Mouse (Mus musculus): ENCODE results near the gene Id3. TPM values are rescaled to one million over a fixed set of nuclear protein-coding genes. Genes with fewer than 3 reads are reported as not detected.

Gene Id3
- polyA plus RNA-seq, 1 experiment from 2014 or later: 576 TPM

- H3K4me3 ChIP-seq: no peak overlapping the region
- no peak for DNase-seq (ENCODE audit: low spot score)
- peaks cover 6% of the 10 kb centered on the region; the same call in 1 of the 2 replicates for H3K27me3 ChIP-seq (ENCODE audit: insufficient read depth, poor library complexity, severe bottlenecking)
- no peaks in the 10 kb centered on the region for H3K36me3 ChIP-seq
- no peaks in the 10 kb centered on the region for H3K9me3 ChIP-seq
- H3K27ac ChIP-seq: peak overlapping the region; percentile 6; the same call in 1 of the 2 replicates
- 85% methylated on average over 10 of the region's 10 CpGs for WGBS
- H3K4me1 ChIP-seq (replicated peaks): peaks cover 37% of the 10 kb centered on the region
These were observed 33.1 kb upstream of the Id3 start for GRCm38 (mm10) chr4:136109941-136110900.

DNA sequence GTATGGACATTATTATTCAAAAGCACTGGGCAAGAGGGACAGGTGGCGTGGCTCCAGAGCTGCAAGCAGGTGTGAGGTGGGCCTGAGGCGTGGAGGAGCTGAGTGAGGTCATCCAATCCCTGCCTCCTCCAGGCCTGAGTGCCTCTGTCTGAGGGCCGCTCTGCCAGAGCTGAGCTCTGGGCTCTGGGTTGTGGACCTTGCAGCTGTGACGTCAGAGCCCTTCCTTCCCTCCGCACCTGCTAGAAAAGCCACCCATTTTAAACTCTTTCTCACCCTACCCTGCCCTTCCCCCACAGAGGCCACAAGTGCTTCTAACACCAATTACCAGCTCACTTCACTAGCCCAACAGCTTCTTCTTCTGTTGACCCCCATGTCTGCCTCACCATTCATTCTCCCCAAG, 31.0 kb upstream of the Id3 start:
- 76% methylated on average over 5 of the region's 5 CpGs for WGBS

GRCm38 (mm10) chr4:136114747-136115146, 28.6 kb upstream of the Id3 start:
- H3K9me3 ChIP-seq: no peaks in the 10 kb centered on the region
- no peak overlapping the region for H3K4me3 ChIP-seq
- no peak overlapping the region for H3K27ac ChIP-seq
- no peak for DNase-seq (ENCODE audit: low spot score)
- peaks cover 39% of the 10 kb centered on the region for H3K4me1 ChIP-seq (replicated peaks)
- H3K27me3 ChIP-seq (ENCODE audit: insufficient read depth, poor library complexity, severe bottlenecking): no peaks in the 10 kb centered on the region
- H3K36me3 ChIP-seq: no peaks in the 10 kb centered on the region
- WGBS: 84% methylated on average over 5 of the region's 5 CpGs

More for the DNA sequence above, 31.0 kb upstream of the Id3 start:
- H3K4me1 ChIP-seq (replicated peaks): peaks cover 27% of the 10 kb centered on the region
- H3K9me3 ChIP-seq: no peaks in the 10 kb centered on the region
- no peaks in the 10 kb centered on the region for H3K36me3 ChIP-seq
- H3K27ac ChIP-seq: peak overlapping the region; percentile 53; the same call in 1 of the 2 replicates
- H3K4me3 ChIP-seq: no peak overlapping the region
- DNase-seq (ENCODE audit: low spot score): no peak
- H3K27me3 ChIP-seq (ENCODE audit: insufficient read depth, poor library complexity, severe bottlenecking): no peaks in the 10 kb centered on the region

GRCm38 (mm10) chr4:136117022-136117421, 26.3 kb upstream of the Id3 start:
- H3K27ac ChIP-seq: peak overlapping the region; percentile 14
- DNase-seq (ENCODE audit: low spot score): no peak
- no peak overlapping the region for H3K4me3 ChIP-seq
- peaks cover 45% of the 10 kb centered on the region for H3K4me1 ChIP-seq (replicated peaks)
- no peaks in the 10 kb centered on the region for H3K36me3 ChIP-seq
- no peaks in the 10 kb centered on the region for H3K27me3 ChIP-seq (ENCODE audit: insufficient read depth, poor library complexity, severe bottlenecking)
- 79% methylated on average over 13 of the region's 13 CpGs for whole genome bisulfite sequencing
- no peaks in the 10 kb centered on the region for H3K9me3 ChIP-seq

DNA sequence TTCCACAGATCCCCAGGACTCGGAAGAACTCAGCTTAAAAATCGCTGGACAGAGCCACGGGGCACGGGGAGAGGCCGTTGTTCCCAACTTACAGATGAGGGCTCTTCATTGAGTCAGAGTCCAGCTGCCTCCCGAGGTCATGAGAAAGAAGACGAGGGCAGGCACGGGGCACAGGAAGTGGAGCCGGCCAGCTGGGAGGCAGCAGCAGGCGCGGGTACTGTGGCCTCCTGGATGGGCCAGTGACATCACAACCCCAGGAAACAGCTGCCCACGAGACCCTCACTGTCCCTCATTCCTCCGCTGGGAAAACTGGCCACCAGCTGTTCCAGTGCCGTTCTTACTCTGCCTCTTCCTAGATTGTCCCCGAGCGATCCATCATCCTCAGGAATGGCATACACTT, 23.3 kb upstream of the Id3 start:
- peak; percentile 51 for DNase-seq (ENCODE audit: low spot score)
- H3K4me3 ChIP-seq: no peak overlapping the region
- WGBS: 31% methylated on average over 16 of the region's 16 CpGs
- peaks cover 35% of the 10 kb centered on the region for H3K4me1 ChIP-seq (replicated peaks)
- no peaks in the 10 kb centered on the region for H3K36me3 ChIP-seq
- peak overlapping the region; percentile 74 for H3K27ac ChIP-seq
- H3K27me3 ChIP-seq (ENCODE audit: insufficient read depth, poor library complexity, severe bottlenecking): no peaks in the 10 kb centered on the region
- no peaks in the 10 kb centered on the region for H3K9me3 ChIP-seq

GRCm38 (mm10) chr4:136121158-136121557, 22.1 kb upstream of the Id3 start:
- no peak for DNase-seq (ENCODE audit: low spot score)
- Histone ChIP-seq H3K27me3 (ENCODE audit: insufficient read depth, poor library complexity, severe bottlenecking) (no peaks in the 10 kb centered on the region), H3K4me1 (replicated peaks) (peaks cover 38% of the 10 kb centered on the region), H3K36me3 (no peaks in the 10 kb centered on the region), H3K27ac (no peak overlapping the region), H3K9me3 (no peaks in the 10 kb centered on the region), H3K4me3 (no peak overlapping the region)
- 88% methylated on average over 3 of the region's 3 CpGs for WGBS

- WGBS: 87% methylated on average over 7 of the region's 7 CpGs
- no peak for DNase-seq (ENCODE audit: low spot score)
- H3K4me3 ChIP-seq: no peak overlapping the region
- H3K4me1 ChIP-seq (replicated peaks): peaks cover 36% of the 10 kb centered on the region
- H3K9me3 ChIP-seq: no peaks in the 10 kb centered on the region
- no peak overlapping the region for H3K27ac ChIP-seq
- no peaks in the 10 kb centered on the region for H3K27me3 ChIP-seq (ENCODE audit: insufficient read depth, poor library complexity, severe bottlenecking)
- no peaks in the 10 kb centered on the region for H3K36me3 ChIP-seq
These were observed 21.3 kb upstream of the Id3 start for GRCm38 (mm10) chr4:136121844-136122468.

DNA sequence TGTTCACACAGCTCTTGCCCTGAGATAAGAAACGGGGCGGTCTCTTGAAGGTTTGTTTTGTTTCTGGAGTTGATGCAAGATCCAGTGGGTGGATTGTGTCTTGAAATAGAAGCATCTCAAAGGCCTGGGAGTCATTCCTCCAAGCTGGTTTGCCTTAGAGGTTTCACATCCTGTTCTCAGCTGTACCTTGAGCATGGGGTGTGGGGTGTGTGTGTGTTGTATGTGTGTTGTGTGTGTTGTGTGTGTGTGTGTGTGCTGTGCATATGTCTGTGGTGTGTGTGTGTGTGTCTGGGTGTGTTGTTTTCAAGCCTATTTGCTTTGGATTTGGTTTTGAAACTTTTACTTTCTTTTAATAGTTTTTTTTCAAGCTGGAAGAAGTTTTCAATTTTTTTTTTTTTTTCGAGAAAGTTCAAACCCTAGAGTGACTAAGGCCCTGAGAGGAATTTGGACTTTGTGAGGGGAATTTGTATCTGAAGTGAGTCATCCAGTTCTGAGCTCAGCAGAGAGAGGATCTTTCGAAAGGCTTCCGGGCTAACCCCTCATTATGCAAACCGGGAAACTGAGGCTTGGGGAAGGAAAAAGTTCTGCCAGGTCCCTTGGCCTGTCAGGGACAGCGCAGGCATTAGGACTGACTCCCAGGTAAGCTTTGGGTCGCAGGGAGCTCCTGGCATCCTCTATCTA, 20.0 kb upstream of the Id3 start:
- WGBS: 73% methylated on average over 8 of the region's 8 CpGs
- Histone ChIP-seq H3K4me3 (no peak overlapping the region), H3K27me3 (ENCODE audit: insufficient read depth, poor library complexity, severe bottlenecking) (no peaks in the 10 kb centered on the region), H3K36me3 (no peaks in the 10 kb centered on the region), H3K27ac (no peak overlapping the region), H3K9me3 (no peaks in the 10 kb centered on the region), H3K4me1 (replicated peaks) (peaks cover 37% of the 10 kb centered on the region)
- no peak for DNase-seq (ENCODE audit: low spot score)

- Histone ChIP-seq H3K4me1 (replicated peaks) (peaks cover 34% of the 10 kb centered on the region), H3K27ac (no peak overlapping the region; the same call in 1 of the 2 replicates), H3K27me3 (ENCODE audit: insufficient read depth, poor library complexity, severe bottlenecking) (no peaks in the 10 kb centered on the region), H3K36me3 (no peaks in the 10 kb centered on the region), H3K4me3 (no peak overlapping the region), H3K9me3 (no peaks in the 10 kb centered on the region)
- 91% methylated on average over 3 of the region's 3 CpGs for WGBS
- no peak for DNase-seq (ENCODE audit: low spot score)
These were observed 19.5 kb upstream of the Id3 start for GRCm38 (mm10) chr4:136123792-136124161.

- no peak overlapping the region for H3K4me3 ChIP-seq
- H3K36me3 ChIP-seq: no peaks in the 10 kb centered on the region
- H3K27me3 ChIP-seq (ENCODE audit: insufficient read depth, poor library complexity, severe bottlenecking): no peaks in the 10 kb centered on the region
- peaks cover 3% of the 10 kb centered on the region; the same call in 1 of the 2 replicates for H3K9me3 ChIP-seq
- H3K27ac ChIP-seq: peak overlapping the region; percentile 13; the same call in 1 of the 2 replicates
- H3K4me1 ChIP-seq (replicated peaks): peaks cover 26% of the 10 kb centered on the region
- WGBS: 99% methylated on average over 4 of the region's 4 CpGs
- DNase-seq (ENCODE audit: low spot score): no peak
These were observed 18.7 kb upstream of the Id3 start for GRCm38 (mm10) chr4:136124581-136124980.

DNA sequence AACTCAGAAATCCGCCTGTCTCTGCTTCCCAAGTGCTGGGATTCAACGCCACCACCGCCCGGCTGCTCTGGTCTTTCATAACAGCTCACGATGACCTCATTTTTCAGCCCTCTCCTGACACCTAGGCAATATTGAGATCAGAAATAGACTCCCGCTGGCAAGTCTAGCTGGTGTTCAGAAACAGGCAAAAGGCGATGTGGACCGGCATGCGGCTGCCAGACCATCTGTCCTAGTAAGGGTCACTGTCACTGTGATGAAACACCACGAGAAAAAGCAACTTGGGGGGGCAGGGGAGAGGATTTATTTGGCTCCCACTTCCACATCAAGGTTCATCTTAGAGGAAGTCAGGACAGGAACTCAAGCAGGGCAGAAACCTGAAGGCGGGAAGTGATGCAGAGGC, 17.8 kb upstream of the Id3 start:
- no peak for DNase-seq (ENCODE audit: low spot score)
- Histone ChIP-seq H3K4me3 (no peak overlapping the region), H3K27me3 (ENCODE audit: insufficient read depth, poor library complexity, severe bottlenecking) (no peaks in the 10 kb centered on the region), H3K9me3 (peaks cover 9% of the 10 kb centered on the region), H3K4me1 (replicated peaks) (peaks cover 17% of the 10 kb centered on the region), H3K36me3 (no peaks in the 10 kb centered on the region), H3K27ac (0 out of 2 replicates have a peak overlapping the region, but pooled peaks have one; percentile 41)
- 88% methylated on average over 11 of the region's 11 CpGs for WGBS

- Histone ChIP-seq H3K9me3 (peaks cover 9% of the 10 kb centered on the region), H3K27ac (peak overlapping the region; percentile 41; the same call in 1 of the 2 replicates), H3K27me3 (ENCODE audit: insufficient read depth, poor library complexity, severe bottlenecking) (no peaks in the 10 kb centered on the region), H3K36me3 (no peaks in the 10 kb centered on the region), H3K4me1 (replicated peaks) (peaks cover 13% of the 10 kb centered on the region), H3K4me3 (no peak overlapping the region)
- WGBS: 73% methylated on average over 5 of the region's 5 CpGs
- no peak for DNase-seq (ENCODE audit: low spot score)
These were observed 17.3 kb upstream of the Id3 start for GRCm38 (mm10) chr4:136126019-136126418.
